Mouse (Mus musculus) left cerebral cortex, adult 9 months (tissue): ENCODE measurements around the gene Otulin.
A peak's percentile ranks its signal among the peaks of the same experiment; 100 is the strongest.

Experiments used
- DNase-seq, 2 experiments: peaks; one replicate each; pipeline ENCODE4 v3.0.0; 2022; ENCODE audit warnings: low spot score in 2 of 2

Gene Otulin

GRCm38 (mm10) chr15:27551117-27552114, 79.1 kb downstream of the Otulin start:
- no peak for DNase-seq

DNA sequence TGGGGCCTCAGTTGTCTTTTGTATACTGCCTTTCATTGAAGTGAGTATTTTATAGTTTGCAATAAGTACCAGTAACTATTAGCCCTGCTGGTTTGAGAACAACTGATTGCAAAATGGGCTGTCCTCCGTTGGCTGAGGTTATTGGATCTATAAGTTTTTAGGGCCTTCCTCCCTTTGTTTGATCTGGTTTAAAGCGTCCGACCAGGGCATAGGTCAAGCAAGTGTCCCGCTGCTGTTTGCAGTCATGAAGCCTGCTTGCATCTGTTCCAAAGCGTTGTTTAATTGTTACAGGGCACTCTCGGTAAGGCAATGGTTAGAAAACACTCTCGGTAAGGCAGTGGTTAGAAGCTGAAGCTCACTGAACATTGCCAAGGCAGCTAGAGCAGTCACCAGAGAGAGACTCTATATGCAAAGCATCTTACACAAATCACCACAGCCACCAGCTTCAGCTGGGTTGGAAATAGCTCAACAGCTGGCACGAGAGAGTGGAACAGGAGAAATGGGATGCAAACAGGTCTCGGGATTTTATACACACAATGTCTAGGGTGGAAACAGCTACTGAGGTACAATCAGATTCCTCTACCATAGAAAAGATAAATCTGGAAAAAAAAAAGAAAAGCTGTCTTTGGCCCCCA, 80.0 kb downstream of the Otulin start:
- no peak for DNase-seq

DNA sequence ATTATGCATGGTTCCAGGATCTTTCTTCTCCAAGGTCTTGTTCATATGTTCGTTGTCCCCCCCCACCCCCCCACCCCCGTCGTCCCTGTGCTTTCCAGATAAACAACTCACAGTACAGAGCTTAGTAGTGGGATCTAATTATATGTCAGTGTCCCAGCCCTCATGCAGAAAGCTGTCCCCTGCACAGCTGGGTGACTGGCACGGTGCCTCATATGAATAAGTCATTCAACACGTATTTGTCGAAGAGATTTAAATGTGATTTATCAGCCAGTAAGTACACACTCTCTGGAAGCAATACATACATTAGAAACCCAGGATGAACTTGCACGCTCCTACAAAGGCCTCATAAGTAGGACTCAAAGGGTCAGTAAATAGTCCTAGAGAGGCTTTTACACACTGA, 80.6 kb downstream of the Otulin start:
- DNase-seq, result no peak

DNA sequence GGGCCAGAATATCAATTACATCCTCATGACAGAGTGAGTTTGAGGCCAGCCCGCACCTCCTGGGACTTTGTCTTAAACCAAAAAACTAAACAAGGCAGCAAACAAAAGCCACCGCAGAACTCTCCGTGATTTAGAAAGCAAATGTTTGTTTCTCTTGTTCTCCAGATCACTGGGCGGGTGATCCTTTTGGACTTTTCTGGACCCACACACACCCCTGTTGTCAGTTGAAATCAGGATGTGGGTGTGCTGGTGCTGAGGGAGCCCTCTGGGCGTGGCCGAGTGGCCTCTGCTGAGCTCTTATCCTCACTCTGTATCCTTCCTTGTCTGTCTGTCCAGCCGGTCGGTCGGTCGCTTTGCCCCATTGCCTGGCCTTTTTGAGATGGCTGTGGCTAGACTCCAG, 81.4 kb downstream of the Otulin start:
- no peak for DNase-seq

DNA sequence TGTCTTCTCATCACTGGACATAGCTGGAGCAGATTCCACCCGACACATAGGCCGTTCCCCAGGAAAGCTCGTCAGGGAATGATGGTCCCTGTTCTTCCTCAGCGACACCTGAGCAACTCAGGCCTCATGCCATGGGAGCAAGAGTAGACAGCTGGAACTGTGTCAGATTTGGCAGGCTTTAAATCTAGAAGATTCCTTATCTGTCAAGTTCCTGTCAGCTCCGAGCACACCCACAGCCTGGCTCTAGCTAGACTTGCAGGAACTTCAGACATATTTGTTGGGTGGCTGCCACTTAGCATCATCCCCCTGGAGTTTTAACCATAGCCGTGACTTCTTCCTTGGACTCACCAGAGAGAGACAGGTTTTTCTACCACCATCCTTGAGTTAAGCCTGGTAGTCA, 82.4 kb downstream of the Otulin start:
- no peak for DNase-seq

DNA sequence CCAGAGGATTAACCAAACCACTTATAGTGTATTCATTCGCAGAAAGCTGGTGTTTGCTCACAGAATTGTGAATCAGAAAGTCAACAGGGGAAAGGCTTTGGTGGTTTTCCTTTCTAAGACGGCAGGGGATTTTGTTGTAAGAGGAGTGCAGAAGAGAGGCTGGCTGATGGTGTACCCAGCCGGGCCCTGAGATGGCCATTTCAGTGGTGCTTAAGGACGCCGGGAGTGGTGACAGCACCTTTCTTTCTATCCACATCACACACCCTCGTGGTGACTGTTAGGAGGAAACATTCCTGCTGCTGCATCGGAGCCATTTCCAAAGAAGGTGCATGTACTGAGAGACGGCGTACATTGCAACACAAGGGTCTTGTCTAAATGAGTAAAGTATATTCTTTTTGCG, 85.3 kb downstream of the Otulin start:
- DNase-seq, result no peak

- DNase-seq, result no peak
Observed at GRCm38 (mm10) chr15:27539745-27540144, 90.7 kb downstream of the Otulin start.

- DNase-seq, result no peak
Observed at GRCm38 (mm10) chr15:27537519-27538223, 92.8 kb downstream of the Otulin start.

- peak; percentile 70 to 87 for DNase-seq
Observed at GRCm38 (mm10) chr15:27536771-27537170, 93.7 kb downstream of the Otulin start.

- peak; percentile 44 to 51 for DNase-seq
Observed at GRCm38 (mm10) chr15:27536186-27536585, 94.3 kb downstream of the Otulin start.

DNA sequence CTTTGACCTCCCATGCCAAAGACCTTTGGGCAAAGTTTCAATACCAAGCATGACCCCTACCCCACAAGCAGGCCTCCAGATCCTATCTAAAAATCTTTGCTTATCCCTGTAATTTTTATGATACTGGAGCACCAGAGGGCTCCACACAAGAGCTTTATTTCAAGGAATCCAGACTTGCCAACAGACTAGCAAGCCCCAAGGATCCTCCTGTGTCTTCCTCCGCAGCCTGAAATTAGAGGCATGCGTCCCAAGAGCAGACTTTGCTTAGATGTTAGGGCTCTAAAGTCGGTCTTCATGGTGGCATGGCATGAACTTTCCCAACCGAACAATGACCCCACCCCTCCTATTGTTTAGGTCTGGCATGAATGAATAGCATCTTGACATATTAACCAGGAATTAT, 94.8 kb downstream of the Otulin start:
- DNase-seq, result no peak

DNA sequence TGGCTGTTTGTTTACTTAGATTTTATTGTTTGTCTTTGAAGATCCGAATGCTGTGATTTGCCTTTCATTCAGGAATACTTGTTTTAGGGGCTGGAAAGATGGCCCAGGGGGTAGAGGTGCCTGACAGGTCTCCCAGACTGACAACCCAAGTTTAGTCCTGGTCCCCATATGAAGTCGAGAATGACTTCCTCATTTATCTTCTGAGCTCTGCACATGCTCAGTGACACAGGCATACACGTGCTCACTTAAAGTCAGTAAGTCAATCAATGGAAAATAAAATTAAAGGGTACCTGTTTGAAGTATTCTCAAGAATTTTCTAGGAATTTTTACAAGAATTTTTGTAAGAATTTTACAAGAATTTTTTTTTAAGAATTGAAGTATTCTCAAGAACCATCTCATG, 97.5 kb downstream of the Otulin start:
- DNase-seq, result no peak

DNA sequence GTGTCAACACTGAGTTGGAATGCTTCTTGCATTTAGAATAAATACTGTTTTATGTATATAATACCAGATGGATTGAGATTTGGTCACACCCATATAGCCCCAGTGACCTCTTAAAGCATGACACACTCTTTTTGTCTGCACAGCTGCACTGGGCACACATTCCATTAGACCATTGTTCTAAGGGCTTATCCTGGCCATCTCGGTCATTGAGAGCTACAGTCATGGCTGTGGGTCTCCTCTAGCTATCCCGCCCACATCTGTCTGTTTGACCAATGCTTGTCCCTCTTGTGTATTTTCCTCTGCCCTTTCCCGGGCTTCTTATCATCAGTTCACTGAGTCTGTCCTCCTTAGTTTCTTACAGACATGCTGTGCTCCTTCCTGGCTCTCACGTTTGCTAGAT, 100.5 kb downstream of the Otulin start:
- no peak for DNase-seq

DNA sequence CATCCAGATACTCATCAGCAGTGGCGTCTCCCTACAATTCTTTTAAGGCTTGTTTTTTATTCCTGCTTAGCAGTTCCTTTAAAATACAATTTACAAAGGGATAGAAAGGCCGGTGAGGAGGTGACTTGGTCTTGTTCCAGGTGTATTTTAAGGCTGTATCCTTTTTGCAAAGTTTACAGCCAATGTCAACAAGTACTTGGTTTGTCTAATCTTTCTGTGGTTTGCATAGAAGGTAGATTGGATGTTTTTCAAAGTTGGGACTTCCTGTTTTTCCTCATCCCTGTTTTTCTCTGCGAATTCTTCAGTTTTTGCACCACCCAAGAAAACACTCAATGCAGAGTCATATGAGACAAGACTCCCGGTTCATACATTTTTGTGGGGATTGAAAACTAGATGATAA, 101.6 kb downstream of the Otulin start:
- DNase-seq, result no peak

DNA sequence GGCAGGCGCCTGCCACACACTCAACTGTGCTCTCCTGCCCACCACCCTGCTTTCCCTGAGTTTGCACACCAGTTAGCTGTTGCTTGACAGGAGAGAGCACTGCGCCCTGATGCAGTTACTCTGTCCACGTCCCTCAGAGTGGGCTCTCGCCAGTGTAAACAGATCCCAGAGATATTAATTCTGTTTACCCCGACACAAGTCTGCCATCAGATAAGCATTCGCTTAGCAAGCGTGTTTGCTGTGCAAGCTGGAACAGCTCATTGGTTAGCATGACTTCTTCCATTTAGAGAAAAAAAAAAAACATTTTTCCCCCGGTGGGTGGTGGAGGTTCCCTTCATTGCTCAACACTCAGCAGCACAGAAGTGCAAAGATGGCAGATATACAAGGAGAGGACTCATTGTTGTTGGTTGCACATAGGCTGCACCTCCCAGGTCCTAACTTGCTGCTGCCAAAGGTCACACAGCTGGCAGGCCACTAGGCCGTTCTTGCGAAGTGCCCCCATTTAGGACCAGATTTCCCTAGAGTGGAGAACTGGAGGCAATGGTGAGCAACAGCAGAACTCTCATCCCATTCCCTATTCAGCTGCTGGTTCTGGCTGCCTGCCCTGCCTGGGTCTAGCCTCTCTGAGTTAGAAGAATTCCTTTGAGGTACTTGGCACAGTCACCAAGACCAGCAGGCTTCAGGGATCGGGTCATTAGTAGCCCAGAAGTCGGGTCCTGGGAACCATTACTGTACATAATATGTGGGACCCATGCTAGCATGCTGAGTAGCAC, 105.1 kb downstream of the Otulin start:
- no peak for DNase-seq

DNA sequence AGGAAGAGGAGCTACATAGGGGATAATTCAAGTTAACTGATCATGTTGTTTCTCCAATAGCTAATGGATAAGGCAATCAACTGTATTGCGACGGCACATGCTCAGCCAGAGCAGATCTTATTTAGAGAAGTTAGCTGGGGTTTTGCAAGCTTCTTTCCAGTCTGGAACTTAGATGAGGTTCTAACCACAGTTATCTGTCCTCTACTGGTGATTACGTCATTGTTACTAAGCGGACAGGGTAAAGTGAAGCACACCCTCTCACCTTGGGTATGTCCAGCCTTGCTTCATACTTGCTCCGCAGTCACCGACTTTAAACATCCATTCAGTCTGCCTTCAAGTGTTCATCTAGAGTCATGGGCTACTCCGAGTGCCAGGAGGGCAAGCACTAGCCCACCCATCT, 110.6 kb downstream of the Otulin start:
- no peak for DNase-seq

GRCm38 (mm10) chr15:27518026-27518425, 112.5 kb downstream of the Otulin start:
- no peak for DNase-seq

- DNase-seq, result no peak
Observed at GRCm38 (mm10) chr15:27516927-27517326, 113.6 kb downstream of the Otulin start.

- peak; percentile 48 to 76 for DNase-seq
Observed at GRCm38 (mm10) chr15:27508982-27509381, 121.5 kb downstream of the Otulin start.

- no peak for DNase-seq
Observed at GRCm38 (mm10) chr15:27508169-27508568, 122.3 kb downstream of the Otulin start.

- DNase-seq, result no peak
Observed at GRCm38 (mm10) chr15:27506893-27507596, 123.4 kb downstream of the Otulin start.
